Mouse (Mus musculus): ENCODE measurements around the gene Gm10273. TPM values are rescaled to one million over a fixed set of nuclear protein-coding genes. Genes with fewer than 3 reads are reported as not detected.
"Not testable (repeated sequence)": the region's sequence is repeated elsewhere in the genome, so short reads cannot be mapped to it uniquely, and the experiment has no call there.

The Gm10273 gene
- polyA plus RNA-seq (2015; fragmentation: Nextera tagmentation; extraction: Ambion mirVana), result 4.5 TPM in 1 of 2 replicates, not detected in the other

DNA sequence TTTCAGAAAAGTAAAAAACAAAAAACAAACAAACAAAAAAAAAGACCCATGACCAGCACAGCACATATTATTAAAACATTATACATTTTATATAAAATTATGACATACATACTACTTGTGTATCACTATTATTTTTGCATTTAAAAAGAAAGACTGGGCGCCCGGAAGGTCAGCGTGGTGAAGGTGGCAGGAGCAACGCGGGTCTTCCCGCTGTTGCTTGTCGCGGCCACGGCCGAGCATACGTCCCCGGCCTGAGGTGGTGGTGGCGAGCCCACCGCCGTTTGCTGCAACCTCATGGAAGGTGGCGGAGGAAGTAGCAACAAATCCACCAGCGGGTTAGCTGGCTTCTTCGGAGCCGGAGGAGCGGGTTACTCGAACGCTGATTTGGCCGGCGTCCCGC lies at the start of gene Gm10273:
Gene Gm10273, plus strand, starts transcription at position 172 of the 400 bp plus-strand sequence.
- not testable (repeated sequence) for H3K4me2 ChIP-seq (ENCODE audit: low read length); ATAC-seq; H3K9me3 ChIP-seq (replicated peaks; ENCODE audit: control insufficient read depth, low read length, poor library complexity, severe bottlenecking); H3K4me1 ChIP-seq (ENCODE audit: control insufficient read depth, insufficient read depth, low read length); H3K27ac ChIP-seq (ENCODE audit: low read length); H3K27me3 ChIP-seq (ENCODE audit: control insufficient read depth, insufficient read depth, low read depth, low read length); H3K9ac ChIP-seq (ENCODE audit: low read depth, low read length); H3K36me3 ChIP-seq (ENCODE audit: control insufficient read depth, insufficient read depth, low read length); H3K4me3 ChIP-seq (ENCODE audit: low read depth, low read length)
- WGBS, result 92% methylated on average over 10 of the region's 25 CpGs

- no peak for ATAC-seq
- WGBS, result 91% methylated on average over 2 of the region's 2 CpGs
- H3K4me2 ChIP-seq (ENCODE audit: low read length), result no peak overlapping the region
- peaks cover 25% of the 10 kb centered on the region for H3K36me3 ChIP-seq (ENCODE audit: control insufficient read depth, insufficient read depth, low read length)
- H3K9me3 ChIP-seq (replicated peaks; ENCODE audit: control insufficient read depth, low read length, poor library complexity, severe bottlenecking), result no peaks in the 10 kb centered on the region
- H3K4me1 ChIP-seq (ENCODE audit: control insufficient read depth, insufficient read depth, low read length), result no peaks in the 10 kb centered on the region
- H3K9ac ChIP-seq (ENCODE audit: low read depth, low read length), result no peak overlapping the region
- no peaks in the 10 kb centered on the region for H3K27me3 ChIP-seq (ENCODE audit: control insufficient read depth, insufficient read depth, low read depth, low read length)
- H3K27ac ChIP-seq (ENCODE audit: low read length), result no peak overlapping the region
- H3K4me3 ChIP-seq (ENCODE audit: low read depth, low read length), result no peak overlapping the region
These were observed 48.9 kb upstream of the Gm10273 start for GRCm38 (mm10) chr10:59346560-59346959.

GRCm38 (mm10) chr10:59348200-59348599 lies 47.2 kb upstream of the Gm10273 start:
- no peak overlapping the region for H3K4me2 ChIP-seq (ENCODE audit: low read length)
- ATAC-seq, result no peak
- H3K9me3 ChIP-seq (replicated peaks; ENCODE audit: control insufficient read depth, low read length, poor library complexity, severe bottlenecking), result no peaks in the 10 kb centered on the region
- H3K27ac ChIP-seq (ENCODE audit: low read length), result no peak overlapping the region
- no peak overlapping the region for H3K4me3 ChIP-seq (ENCODE audit: low read depth, low read length)
- H3K36me3 ChIP-seq (ENCODE audit: control insufficient read depth, insufficient read depth, low read length), result peaks cover 31% of the 10 kb centered on the region
- H3K9ac ChIP-seq (ENCODE audit: low read depth, low read length), result no peak overlapping the region
- no peaks in the 10 kb centered on the region for H3K27me3 ChIP-seq (ENCODE audit: control insufficient read depth, insufficient read depth, low read depth, low read length)
- 95% methylated on average over 9 of the region's 9 CpGs for WGBS
- no peaks in the 10 kb centered on the region for H3K4me1 ChIP-seq (ENCODE audit: control insufficient read depth, insufficient read depth, low read length)

DNA sequence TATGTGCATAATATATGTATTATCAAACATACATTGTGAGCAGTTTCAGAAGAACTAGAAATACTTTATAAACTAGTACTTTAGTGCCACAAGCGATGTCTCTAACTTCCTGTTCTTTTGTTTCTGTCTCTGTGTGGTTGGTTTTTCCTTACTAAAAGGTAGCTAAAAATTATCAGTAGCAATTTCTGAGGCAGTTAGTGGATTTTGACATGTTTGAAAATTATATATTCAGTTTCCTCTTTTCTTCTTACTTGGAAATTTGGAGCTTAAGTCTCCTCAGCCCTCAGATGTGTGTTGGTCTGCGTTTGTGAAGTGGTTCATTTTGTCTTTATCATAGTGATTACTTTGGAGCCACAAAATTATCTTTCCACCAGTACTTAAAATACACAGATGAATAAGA lies 45.9 kb upstream of the Gm10273 start:
- ATAC-seq, result no peak
- 93% methylated on average over 2 of the region's 2 CpGs for WGBS

GRCm38 (mm10) chr10:59353065-59353464 lies 42.4 kb upstream of the Gm10273 start:
- no peak for ATAC-seq
- no peak overlapping the region for H3K4me3 ChIP-seq (ENCODE audit: low read depth, low read length)
- peaks cover 30% of the 10 kb centered on the region for H3K36me3 ChIP-seq (ENCODE audit: control insufficient read depth, insufficient read depth, low read length)
- H3K9me3 ChIP-seq (replicated peaks; ENCODE audit: control insufficient read depth, low read length, poor library complexity, severe bottlenecking), result no peaks in the 10 kb centered on the region
- H3K27me3 ChIP-seq (ENCODE audit: control insufficient read depth, insufficient read depth, low read depth, low read length), result no peaks in the 10 kb centered on the region
- H3K27ac ChIP-seq (ENCODE audit: low read length), result no peak overlapping the region
- H3K9ac ChIP-seq (ENCODE audit: low read depth, low read length), result no peak overlapping the region
- no peaks in the 10 kb centered on the region for H3K4me1 ChIP-seq (ENCODE audit: control insufficient read depth, insufficient read depth, low read length)
- H3K4me2 ChIP-seq (ENCODE audit: low read length), result no peak overlapping the region
- WGBS, result 61% methylated on average over 1 of the region's 1 CpGs

More for the DNA sequence above, 45.9 kb upstream of the Gm10273 start:
- H3K27me3 ChIP-seq (ENCODE audit: control insufficient read depth, insufficient read depth, low read depth, low read length), result no peaks in the 10 kb centered on the region
- no peak overlapping the region for H3K27ac ChIP-seq (ENCODE audit: low read length)
- no peaks in the 10 kb centered on the region for H3K9me3 ChIP-seq (replicated peaks; ENCODE audit: control insufficient read depth, low read length, poor library complexity, severe bottlenecking)
- H3K9ac ChIP-seq (ENCODE audit: low read depth, low read length), result no peak overlapping the region
- no peak overlapping the region for H3K4me3 ChIP-seq (ENCODE audit: low read depth, low read length)
- peaks cover 29% of the 10 kb centered on the region for H3K36me3 ChIP-seq (ENCODE audit: control insufficient read depth, insufficient read depth, low read length)
- no peak overlapping the region for H3K4me2 ChIP-seq (ENCODE audit: low read length)
- H3K4me1 ChIP-seq (ENCODE audit: control insufficient read depth, insufficient read depth, low read length), result no peaks in the 10 kb centered on the region

DNA sequence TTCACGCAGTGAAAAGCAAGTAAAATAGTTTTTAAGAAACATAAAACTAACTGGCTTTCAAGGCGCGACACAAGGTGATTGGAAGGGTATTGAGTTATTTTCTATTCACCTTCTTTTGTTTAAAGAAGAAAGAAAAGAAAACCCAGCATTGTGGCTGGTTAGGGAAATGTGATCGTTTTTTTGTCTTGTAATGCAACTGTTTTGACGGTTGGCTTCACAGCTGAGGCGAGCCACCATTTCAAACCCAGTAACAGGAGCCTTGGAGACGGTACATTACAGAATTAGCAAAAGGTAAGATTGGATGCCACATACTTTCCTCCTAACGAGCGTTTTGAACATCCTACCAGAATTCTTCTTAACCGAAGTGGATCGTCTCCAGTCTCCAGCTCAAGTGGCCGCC lies 41.3 kb upstream of the Gm10273 start:
- H3K4me1 ChIP-seq (ENCODE audit: control insufficient read depth, insufficient read depth, low read length), result no peaks in the 10 kb centered on the region
- WGBS, result 77% methylated on average over 12 of the region's 12 CpGs
- no peak overlapping the region for H3K4me2 ChIP-seq (ENCODE audit: low read length)
- H3K4me3 ChIP-seq (ENCODE audit: low read depth, low read length), result no peak overlapping the region
- peaks cover 24% of the 10 kb centered on the region for H3K36me3 ChIP-seq (ENCODE audit: control insufficient read depth, insufficient read depth, low read length)
- no peak overlapping the region for H3K9ac ChIP-seq (ENCODE audit: low read depth, low read length)
- no peaks in the 10 kb centered on the region for H3K27me3 ChIP-seq (ENCODE audit: control insufficient read depth, insufficient read depth, low read depth, low read length)
- no peak overlapping the region for H3K27ac ChIP-seq (ENCODE audit: low read length)
- no peaks in the 10 kb centered on the region for H3K9me3 ChIP-seq (replicated peaks; ENCODE audit: control insufficient read depth, low read length, poor library complexity, severe bottlenecking)
- ATAC-seq, result no peak

DNA sequence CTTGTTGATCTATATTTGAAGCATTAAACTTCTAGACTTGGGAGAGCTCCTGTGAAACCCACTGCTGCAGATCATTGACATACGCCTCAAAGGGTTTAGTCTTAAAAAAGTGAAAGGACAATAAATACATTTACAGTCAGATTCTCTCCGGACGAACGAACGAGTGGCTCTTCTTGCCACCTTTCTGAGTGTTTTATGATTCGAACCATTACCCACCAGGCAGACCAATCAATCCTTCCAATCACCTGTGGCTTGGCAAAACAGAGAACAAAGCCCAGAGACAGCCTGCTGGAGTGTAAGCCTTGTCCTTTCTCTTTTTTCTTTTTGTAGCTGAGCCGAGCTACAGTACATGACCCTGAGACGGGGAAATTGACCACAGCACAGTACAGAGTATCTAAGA lies 40.4 kb upstream of the Gm10273 start:
- WGBS, result 86% methylated on average over 8 of the region's 8 CpGs
- Histone ChIP-seq H3K4me2 (ENCODE audit: low read length) (no peak overlapping the region), H3K9me3 (replicated peaks; ENCODE audit: control insufficient read depth, low read length, poor library complexity, severe bottlenecking) (no peaks in the 10 kb centered on the region), H3K4me1 (ENCODE audit: control insufficient read depth, insufficient read depth, low read length) (no peaks in the 10 kb centered on the region), H3K36me3 (ENCODE audit: control insufficient read depth, insufficient read depth, low read length) (peaks cover 20% of the 10 kb centered on the region), H3K4me3 (ENCODE audit: low read depth, low read length) (no peak overlapping the region), H3K27ac (ENCODE audit: low read length) (no peak overlapping the region), H3K9ac (ENCODE audit: low read depth, low read length) (no peak overlapping the region), H3K27me3 (ENCODE audit: control insufficient read depth, insufficient read depth, low read depth, low read length) (no peaks in the 10 kb centered on the region)
- no peak for ATAC-seq

- no peaks in the 10 kb centered on the region for H3K4me1 ChIP-seq (ENCODE audit: control insufficient read depth, insufficient read depth, low read length)
- H3K4me2 ChIP-seq (ENCODE audit: low read length), result no peak overlapping the region
- no peak overlapping the region for H3K27ac ChIP-seq (ENCODE audit: low read length)
- no peak for ATAC-seq
- H3K9me3 ChIP-seq (replicated peaks; ENCODE audit: control insufficient read depth, low read length, poor library complexity, severe bottlenecking), result no peaks in the 10 kb centered on the region
- H3K27me3 ChIP-seq (ENCODE audit: control insufficient read depth, insufficient read depth, low read depth, low read length), result no peaks in the 10 kb centered on the region
- H3K4me3 ChIP-seq (ENCODE audit: low read depth, low read length), result no peak overlapping the region
- H3K36me3 ChIP-seq (ENCODE audit: control insufficient read depth, insufficient read depth, low read length), result peaks cover 15% of the 10 kb centered on the region
- WGBS, result 92% methylated on average over 4 of the region's 4 CpGs
- H3K9ac ChIP-seq (ENCODE audit: low read depth, low read length), result no peak overlapping the region
These were observed 36.7 kb upstream of the Gm10273 start for GRCm38 (mm10) chr10:59358744-59359143.

DNA sequence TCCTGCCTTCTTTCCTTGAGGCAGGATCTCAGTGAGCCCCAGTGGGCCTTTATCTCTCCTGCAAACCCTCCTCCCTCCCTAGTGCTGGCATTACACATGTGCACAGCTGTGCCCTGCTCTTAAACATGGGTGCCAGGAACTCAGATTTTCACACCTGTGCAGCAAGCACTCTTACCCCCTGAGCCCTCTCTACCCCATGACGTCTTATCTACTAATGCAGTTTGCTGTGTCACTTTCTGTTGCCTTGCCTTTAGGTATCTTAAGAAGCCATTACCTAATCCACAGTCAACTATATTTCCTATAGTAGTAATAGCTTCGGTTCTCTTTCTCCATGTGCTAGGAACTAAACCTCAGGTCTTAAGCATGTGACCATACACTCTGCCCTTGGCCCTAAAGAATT lies 32.2 kb upstream of the Gm10273 start:
- ATAC-seq, result no peak
- H3K36me3 ChIP-seq (ENCODE audit: control insufficient read depth, insufficient read depth, low read length), result peaks cover 17% of the 10 kb centered on the region
- H3K4me2 ChIP-seq (ENCODE audit: low read length), result no peak overlapping the region
- no peak overlapping the region for H3K4me3 ChIP-seq (ENCODE audit: low read depth, low read length)
- no peaks in the 10 kb centered on the region for H3K27me3 ChIP-seq (ENCODE audit: control insufficient read depth, insufficient read depth, low read depth, low read length)
- no peaks in the 10 kb centered on the region for H3K9me3 ChIP-seq (replicated peaks; ENCODE audit: control insufficient read depth, low read length, poor library complexity, severe bottlenecking)
- no peak overlapping the region for H3K27ac ChIP-seq (ENCODE audit: low read length)
- 84% methylated on average over 2 of the region's 2 CpGs for WGBS
- no peaks in the 10 kb centered on the region for H3K4me1 ChIP-seq (ENCODE audit: control insufficient read depth, insufficient read depth, low read length)
- H3K9ac ChIP-seq (ENCODE audit: low read depth, low read length), result no peak overlapping the region
